Mouse (Mus musculus) left cerebral cortex, adult 2 months (tissue): ENCODE results near the gene Ttc39a. TPM values are rescaled to one million over a fixed set of nuclear protein-coding genes. Genes with fewer than 3 reads are reported as not detected.

Experiments
- DNase-seq, 2 experiments: peaks; one replicate each; pipeline ENCODE4 v3.0.0; 2021 to 2022; ENCODE audit warnings: low spot score in 2 of 2, mixed read lengths in 1 of 2; ENCODE audit errors: extremely low spot score in 1 of 2
- H3K27ac ChIP-seq: fragments of 200-600 bp; 2 replicates; pipeline ENCODE4 v1.8.1; 2022
- H3K4me3 ChIP-seq: fragments of 200-600 bp; 2 replicates; pipeline ENCODE4 v1.8.1; 2022
- CTCF ChIP-seq: fragments of 200-600 bp; IDR thresholded peaks from 2 replicates; pipeline ENCODE4 v1.8.1; 2022; ENCODE audit warnings: antibody characterized with exemption, mild to moderate bottlenecking, moderate library complexity
- intact Hi-C: fragments of 180-260 bp; cut with DNase I; formaldehyde crosslinking; loops from one replicate; pipeline ENCODE4 v1.15.1; 2025
- total RNA-seq, 2 experiments: library from RNA; stranded (reverse); gene quantifications; 2 replicates each; pipeline ENCODE4 v1.2.3; 2021

Ttc39a gene
- total RNA-seq, 2 experiments from 2014 or later = 2.8 to 3.8 TPM

- TF ChIP-seq CTCF = no peak
- DNase-seq = peak; percentile 26 to 32
- intact Hi-C loops = no loop called here
- H3K27ac ChIP-seq = no peak overlapping the region
- H3K4me3 ChIP-seq = peak overlapping the region; percentile 58
Observed at GRCm38 (mm10) chr4:109406054-109406485, 353 bp upstream of the Ttc39a start.

- Histone ChIP-seq H3K4me3 (peak overlapping the region; percentile 58), H3K27ac (no peak overlapping the region)
- no peak for TF ChIP-seq CTCF
- no peak for DNase-seq
- intact Hi-C loops = no loop called here
Observed at GRCm38 (mm10) chr4:109407176-109407520, 725 bp downstream of the Ttc39a start.

DNA sequence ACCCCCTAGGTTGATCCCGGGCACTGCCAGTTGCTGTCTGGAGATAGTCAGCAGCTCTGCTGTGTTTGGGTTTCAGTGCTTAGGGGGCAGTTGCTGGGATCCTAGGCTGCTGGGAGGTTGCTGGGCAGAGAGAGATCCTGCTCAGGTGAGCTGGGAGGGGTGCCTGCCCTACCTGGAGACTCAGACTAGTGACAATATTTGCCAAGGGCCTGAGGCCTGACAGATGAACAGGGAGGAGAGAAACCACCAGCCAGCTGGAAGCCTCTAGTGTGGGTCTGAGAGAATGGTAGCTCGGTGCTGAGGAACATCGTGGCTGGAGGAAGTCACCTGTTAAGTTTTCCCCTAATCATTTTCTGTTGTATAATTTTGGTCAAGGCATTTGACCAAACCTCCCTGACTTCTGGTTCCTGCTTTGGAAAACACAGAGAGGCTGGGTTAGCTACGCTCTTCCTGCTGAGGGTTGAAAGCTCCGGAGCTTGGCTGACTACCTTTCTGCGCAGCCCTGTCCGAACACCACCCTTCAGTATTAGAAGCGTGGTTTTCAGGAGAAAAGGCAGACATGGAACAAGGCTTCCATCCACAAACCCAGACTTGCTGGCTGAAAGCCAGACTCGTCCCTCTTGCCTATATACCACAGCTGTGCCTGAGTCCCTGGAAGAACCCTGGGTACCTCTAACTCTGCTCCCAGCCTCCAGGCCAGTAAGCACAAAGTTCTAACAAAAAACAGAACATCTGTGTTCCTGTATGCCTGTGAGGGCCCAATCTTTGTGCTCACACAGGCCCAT is 1.5 kb downstream of the Ttc39a start:
- DNase-seq = no peak
- Histone ChIP-seq H3K4me3 (peak overlapping the region; percentile 58; the same call in 1 of the 2 replicates), H3K27ac (no peak overlapping the region)
- no peak for TF ChIP-seq CTCF
- intact Hi-C loops = no loop called here

- no peak overlapping the region for H3K27ac ChIP-seq
- no peak for TF ChIP-seq CTCF
- intact Hi-C loops = no loop called here
- no peak overlapping the region for H3K4me3 ChIP-seq
- DNase-seq = no peak
Observed at GRCm38 (mm10) chr4:109410681-109411376, 4.4 kb downstream of the Ttc39a start.

DNA sequence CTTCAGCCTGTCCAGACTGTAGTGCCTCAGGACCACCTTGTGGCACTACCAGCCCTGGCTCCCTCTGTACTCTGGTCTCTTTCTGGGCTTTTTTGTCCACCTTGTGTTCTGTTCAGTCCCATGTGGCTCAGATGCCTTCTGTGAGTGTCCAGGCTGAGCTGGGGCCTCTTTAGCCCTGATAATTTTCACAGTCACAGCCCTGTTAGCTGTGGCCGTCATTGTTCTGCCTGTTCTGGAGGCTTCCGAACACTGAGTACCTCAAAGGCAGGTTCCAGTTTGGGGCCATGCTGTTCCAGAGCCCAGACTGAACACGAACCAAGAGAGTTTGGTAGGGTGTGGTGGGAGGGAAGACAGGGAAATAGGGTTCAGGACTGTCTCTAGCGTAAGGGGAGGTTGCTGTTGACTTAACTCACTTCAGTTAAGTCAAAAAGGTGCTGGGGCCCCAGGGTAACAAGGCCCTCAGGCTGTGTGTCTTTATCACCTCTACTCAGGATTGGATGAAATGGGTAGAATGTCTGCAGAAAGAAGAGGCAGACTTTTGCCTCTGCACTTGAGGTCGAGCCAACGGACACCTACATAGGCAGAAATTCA is 5.0 kb downstream of the Ttc39a start:
- Histone ChIP-seq H3K27ac (no peak overlapping the region), H3K4me3 (no peak overlapping the region)
- intact Hi-C loops = no loop called here
- no peak for DNase-seq
- TF ChIP-seq CTCF = no peak

DNA sequence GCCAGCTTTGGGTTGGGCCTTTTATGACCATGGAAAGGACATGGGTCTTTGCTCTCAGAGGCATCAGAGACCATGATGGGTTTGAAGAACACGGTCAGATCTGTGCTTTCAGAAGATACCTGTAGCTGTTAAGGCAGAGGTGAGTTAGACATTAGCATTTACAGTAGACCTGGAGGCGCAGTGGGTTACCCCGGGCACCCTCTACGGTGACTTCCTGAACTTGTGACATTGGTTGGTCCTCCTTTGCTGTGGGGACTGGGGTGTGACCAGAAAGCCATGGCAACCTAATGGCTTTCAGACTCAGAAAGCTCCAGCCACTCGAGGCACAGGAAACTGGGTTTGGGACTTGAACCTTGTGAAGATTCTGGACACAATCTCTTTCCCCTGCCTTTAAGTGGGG is 5.8 kb downstream of the Ttc39a start:
- intact Hi-C loops = no loop called here
- TF ChIP-seq CTCF = no peak
- DNase-seq = no peak
- H3K27ac ChIP-seq = no peak overlapping the region
- no peak overlapping the region for H3K4me3 ChIP-seq

GRCm38 (mm10) chr4:109417998-109418397 is 11.6 kb downstream of the Ttc39a start:
- Histone ChIP-seq H3K4me3 (no peak overlapping the region), H3K27ac (no peak overlapping the region)
- intact Hi-C loops = no loop called here
- no peak for TF ChIP-seq CTCF
- no peak for DNase-seq

DNA sequence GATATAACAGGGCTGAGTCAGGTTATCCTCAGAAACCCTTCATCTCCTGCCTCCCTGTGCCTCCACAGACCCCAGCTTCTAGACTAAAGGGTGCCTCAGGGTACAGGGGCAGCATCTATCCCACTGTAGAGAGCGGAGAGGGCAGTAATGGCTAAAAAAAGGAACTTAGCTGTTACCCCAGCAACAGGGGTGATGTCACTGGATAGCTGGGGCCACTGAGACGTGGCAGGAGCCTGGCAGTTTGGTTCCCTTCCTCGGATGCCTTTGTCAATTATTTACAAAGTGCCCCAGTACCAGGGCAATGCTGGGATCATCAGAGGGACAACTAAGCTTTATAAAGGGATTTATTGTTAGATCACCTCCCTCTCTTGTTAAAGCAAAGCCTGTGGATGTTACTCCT is 12.6 kb downstream of the Ttc39a start:
- intact Hi-C loops = no loop called here
- H3K4me3 ChIP-seq = no peak overlapping the region
- H3K27ac ChIP-seq = no peak overlapping the region
- no peak for TF ChIP-seq CTCF
- no peak for DNase-seq

DNA sequence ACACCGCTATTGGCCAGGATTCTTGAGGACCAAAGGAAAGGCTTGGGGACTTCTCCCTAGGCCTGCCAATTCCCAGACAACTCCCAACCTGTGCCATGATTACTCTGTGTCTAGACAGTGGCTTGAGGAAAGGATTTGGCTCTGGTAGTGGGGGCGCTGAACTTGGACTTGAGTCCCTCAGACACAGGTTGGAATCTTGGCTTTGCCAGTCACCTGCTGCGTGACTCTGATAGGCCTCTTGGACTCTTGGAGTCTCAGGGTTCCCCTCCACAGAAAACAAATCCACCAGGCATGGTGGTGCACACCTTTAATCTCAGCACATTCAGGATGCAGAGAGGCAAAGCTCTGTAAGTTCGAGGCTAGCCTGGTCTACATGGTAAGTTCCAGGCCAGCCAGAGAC is 13.1 kb downstream of the Ttc39a start:
- no peak for DNase-seq
- TF ChIP-seq CTCF = no peak
- no peak overlapping the region for H3K4me3 ChIP-seq
- intact Hi-C loops = no loop called here
- H3K27ac ChIP-seq = no peak overlapping the region

DNA sequence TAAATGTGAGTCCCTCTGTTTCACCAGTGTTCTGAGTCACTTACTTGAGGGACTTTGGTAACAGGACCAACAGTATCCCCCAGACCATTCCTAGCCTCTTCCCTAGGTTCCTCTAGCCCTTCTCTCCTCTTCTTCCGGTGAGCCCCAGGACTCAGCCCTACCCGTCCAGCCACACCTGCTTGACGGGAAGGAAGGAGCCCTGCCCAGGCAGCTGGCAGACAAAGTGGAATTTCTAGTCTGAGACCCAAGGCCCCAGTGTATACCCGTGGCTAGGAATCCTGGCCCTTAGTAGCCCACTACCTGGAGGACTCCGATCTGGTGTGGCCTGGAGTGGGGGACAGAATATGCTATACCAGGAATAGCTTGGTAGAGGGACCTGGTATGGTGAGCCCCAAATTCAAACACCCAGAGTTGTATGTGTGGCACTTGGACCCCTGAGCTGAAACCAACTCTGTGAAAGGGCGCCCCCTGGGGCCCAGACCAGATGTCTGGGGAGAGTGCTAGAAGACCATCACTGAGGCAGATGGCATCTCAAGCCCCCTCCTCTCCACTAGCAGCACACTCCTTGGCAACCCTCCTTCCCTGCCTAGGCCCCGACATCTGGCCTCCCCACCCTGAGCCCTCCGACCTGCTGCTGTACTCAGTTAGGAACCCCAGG is 13.8 kb downstream of the Ttc39a start:
- Histone ChIP-seq H3K27ac (no peak overlapping the region), H3K4me3 (no peak overlapping the region)
- TF ChIP-seq CTCF = peak; percentile 40
- DNase-seq = no peak
- intact Hi-C loops = no loop called here

DNA sequence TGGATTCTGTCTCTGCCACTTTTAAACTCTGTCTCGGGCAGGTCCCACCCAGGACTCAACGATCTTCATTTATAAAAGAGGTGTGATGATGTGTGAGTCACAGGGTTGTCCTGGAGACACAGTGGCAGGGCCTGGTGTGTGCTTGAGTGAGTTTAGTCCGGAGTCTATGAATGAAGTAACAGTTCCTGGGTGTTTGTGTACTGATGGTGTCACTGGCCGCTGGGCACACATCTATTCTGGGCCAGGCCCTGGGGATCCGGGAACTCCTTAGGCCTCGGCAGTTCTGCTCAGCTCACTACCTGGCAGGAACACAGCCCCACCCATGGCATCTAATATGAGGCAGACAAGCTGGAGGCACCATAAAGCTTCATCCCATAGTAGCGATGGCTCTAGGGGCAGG is 15.2 kb downstream of the Ttc39a start:
- intact Hi-C loops = no loop called here
- no peak overlapping the region for H3K4me3 ChIP-seq
- DNase-seq = no peak
- H3K27ac ChIP-seq = no peak overlapping the region
- TF ChIP-seq CTCF = no peak

GRCm38 (mm10) chr4:109422436-109422835 is 16.0 kb downstream of the Ttc39a start:
- intact Hi-C loops = no loop called here
- no peak for TF ChIP-seq CTCF
- no peak for DNase-seq
- H3K4me3 ChIP-seq = no peak overlapping the region
- H3K27ac ChIP-seq = no peak overlapping the region
